Mouse (Mus musculus): ENCODE data around the gene Jkamp. TPM values are rescaled to one million over a fixed set of nuclear protein-coding genes. Genes with fewer than 3 reads are reported as not detected.

Jkamp gene
- total RNA-seq, 1 experiment from 2014 or later = 61.6 TPM

DNA sequence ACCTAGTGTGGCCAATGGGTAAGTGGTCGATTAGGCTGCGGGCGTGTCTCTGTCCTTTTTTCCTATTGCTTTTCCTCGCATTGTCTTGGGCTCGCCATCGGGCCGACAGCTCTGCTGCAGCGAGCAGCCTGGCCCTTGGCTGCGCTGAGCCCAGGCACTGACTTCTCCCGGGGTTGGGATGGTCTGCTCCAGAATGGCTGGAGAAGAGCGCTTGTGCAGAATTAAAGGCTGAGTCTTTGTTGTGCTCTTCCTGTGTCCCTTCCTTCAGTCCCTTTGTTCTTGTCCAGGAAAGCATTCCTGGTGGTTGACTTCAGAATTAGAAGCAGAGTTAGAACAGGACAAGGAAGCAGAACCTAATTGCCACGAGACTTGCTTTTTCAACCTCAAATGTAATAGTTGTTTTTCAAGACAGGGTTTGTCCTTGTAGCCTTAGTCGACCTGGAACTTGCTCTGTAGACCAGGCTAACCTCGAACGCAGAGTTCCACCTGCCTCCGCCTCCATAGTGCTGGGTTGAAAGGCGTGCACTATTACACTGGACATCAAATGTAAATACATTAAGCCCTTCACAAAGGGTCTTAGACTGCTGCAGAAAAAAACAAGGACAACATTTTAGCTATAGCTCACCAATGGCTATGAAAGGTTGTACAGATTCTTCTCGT, 907 bp downstream of the Jkamp start:
- peak; percentile 4 for DNase-seq

DNA sequence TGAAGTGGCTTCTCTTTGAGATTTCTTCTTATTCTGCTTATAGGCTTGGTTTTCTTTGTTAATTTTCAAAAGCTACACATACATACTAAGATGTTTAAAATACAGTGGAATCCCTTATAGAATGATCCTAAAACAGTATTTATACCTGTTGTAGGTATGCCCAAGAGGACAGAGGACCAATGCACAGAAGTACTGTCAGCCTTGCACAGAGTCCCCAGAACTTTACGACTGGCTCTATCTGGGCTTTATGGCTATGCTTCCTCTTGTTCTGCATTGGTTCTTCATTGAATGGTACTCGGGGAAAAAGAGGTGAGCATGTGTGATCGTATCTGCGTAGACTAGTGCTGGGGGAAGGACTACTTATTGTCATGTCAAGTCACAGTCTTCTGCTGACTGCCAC, 4.4 kb downstream of the Jkamp start:
- DNase-seq = no peak

DNA sequence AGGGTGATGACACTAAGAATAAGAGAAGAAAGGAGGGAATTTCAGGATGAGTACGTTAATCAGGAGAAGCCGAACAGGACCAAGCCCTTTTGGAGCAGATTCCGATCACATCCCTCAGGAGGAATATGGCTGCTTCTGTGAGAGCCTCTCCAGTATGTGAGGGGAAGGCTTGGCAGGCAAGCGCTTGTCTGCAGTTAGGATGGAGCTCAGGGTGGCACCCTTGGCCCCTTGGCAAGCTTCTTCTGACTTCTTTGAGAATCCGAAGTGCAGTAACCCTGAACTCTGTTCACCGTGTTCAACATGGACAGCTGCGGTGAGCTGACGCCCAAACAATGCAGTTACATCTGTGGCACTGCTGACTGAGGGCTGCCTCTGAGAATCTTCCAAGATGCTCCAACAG, 11.6 kb downstream of the Jkamp start:
- no peak for DNase-seq

DNA sequence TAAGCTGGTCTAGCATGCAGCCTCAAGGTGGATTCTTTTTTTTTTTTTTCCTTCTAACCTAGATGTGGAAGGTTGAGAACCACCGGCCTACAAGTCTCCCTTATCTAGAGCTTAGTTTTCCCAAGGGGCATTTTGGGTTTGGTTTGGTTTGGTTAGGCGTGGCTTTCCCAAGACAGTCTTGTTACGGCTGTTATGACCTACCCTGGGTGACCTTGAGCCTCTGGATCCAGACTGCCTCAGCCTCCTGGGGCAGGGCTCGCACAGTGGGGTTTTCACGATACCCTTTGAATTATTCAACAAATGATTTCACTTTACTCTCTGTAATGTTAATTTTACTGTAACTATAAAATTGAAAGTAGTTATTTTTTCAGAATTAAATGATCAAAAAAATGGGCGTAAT, 17.4 kb downstream of the Jkamp start:
- no peak for DNase-seq

DNA sequence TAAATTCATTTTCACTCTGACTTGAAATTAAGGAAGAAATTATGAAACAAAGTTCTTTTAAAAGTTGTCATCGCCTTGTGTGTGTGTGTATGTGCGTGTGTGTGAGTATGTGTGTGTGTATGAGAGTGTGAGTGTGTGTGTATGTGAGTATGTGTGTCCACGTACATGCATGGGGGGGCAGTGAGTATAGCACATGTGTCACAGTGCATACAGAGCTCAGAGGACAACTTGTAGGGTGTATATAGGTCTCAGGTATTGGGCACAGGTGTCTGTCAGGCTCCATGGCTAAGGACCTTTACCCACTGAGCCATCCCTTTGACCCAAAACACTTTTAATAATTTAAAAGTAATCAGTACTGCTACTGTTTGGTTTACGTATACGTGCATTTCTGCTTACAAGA, 18.6 kb downstream of the Jkamp start:
- DNase-seq = no peak

DNA sequence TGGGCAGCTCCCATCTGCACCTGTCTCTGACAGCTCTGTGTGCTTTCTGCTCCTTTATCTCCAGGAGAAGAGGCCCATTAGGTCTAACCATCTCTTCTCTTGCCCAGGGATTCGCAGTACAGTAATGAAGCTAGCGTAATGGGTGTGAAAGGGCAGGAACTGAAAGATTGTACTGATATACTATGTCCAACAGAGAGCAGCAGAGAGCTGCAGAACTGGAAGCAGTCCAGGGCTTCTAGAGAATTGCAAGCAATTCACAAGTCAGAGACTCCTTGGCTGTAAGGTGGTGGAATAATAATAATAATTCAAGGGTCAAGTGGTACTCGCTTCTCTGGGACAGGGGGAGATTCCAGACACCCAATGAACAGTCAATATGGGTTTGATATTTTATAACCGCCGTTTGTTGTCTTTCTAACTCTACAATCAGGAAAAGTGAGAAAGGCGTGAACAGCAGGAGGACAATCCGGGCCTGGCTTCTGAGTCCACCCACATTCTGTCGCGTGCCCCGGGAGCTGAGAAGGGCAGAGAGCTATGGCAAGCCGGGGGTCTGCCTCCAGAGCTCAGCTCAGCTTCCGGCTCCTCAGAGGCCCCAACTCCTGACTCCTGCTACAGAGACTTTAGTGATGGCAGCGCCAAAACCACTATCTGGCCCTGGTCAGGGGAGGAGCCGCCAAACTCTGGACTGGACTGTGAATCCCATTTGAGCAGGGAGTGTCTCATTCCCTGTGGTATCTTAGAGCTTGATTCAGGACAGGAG, 19.3 kb downstream of the Jkamp start:
- DNase-seq = peak; percentile 41

DNA sequence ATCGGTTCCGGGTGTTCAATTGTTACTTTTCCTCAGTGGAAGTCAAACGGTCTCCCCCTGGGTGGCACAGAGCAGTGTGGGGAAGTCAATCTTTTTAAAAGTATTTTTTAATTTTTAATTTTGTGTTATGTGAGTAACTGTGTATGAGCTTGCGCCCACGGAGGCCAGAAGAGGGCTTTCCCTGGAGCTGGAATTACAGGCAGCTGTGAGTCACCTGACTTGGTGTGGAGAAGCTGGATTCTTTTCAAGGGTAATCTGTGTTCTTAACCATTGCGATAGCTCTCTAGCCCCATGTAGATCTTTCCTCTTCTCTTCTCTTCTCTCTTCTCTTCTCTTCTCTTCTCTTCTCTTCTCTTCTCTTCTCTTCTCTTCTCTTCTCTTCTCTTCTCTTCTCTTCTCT, 29.7 kb downstream of the Jkamp start:
- no peak for DNase-seq

DNA sequence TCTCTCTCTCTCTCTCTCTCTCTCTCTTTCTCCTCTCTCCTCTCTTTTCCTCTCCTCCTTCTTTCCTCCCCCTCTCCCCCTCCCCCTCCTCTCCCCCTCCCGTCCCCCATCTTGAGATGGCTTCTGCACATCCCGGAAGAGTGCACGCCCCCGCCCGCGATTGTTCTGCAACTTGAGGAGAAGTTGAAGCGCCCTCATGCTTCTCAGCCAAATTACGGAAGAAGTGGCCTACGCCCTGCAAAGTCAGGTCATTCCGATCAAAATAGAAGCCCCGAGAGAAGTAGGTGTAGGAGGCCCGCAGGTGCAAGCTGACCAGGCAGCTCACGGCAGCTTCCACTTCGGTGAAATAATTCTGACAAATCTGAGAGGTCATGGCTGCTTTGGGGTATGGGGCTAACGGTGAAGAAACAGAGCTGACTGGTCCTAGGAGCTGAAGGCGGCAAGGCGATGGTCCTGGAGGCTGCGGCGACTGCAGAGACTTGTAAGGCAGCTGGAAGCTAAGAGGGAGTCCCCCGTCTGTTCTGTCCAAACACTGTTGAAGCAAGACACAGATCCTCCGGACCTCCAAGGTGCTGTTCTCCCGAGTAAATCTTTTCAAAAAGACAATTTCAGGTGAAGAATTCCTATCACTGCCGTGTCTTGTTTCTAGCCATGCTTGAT, 30.4 kb downstream of the Jkamp start:
- no peak for DNase-seq

DNA sequence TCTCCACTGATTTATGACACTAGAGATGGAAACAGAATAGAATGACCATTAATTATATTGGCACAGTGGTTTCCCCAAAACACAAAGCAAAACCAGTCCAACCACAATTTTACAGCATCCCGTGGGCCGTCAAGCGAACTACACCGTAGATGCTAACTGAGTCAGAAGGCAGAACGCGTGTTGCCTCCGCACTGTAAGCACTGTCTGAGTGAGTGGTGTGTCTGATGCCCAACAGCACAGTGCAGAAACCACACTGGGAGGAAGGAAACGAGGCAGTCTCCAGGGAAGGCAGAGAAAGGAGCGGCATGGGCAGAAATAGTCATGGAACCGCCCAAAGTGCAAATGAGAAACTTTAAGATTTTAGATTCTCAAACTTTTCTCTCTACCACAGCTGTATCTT, 43.8 kb downstream of the Jkamp start:
- no peak for DNase-seq

DNA sequence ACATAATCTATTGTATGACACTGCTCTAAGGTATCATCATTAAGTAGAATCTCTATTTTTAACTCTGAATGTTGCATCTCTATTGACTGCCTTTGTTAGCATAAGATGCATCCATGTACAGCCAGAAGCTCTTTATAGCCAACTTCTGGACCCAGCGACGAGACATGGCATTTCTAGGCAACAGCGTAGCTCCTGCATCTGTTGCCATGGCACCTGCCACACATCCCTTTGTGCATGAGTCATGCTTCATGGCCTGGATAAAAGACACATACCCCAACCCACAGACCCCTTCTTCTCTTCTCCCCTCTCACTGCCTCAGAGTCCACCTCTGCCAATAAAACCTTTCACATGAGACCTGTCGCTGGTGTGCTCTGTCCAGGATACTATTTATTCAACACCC, 65.4 kb downstream of the Jkamp start:
- DNase-seq = no peak

Small RNA genes lying within 50 kb of the gene (microRNA-seq; reads per million reads assigned to microRNA genes)
- 0 reads per million in 2 experiments for gene Gm24466

Other genes starting within 250 kb of the Jkamp start
- gene Gpr135, start 14.5 kb upstream of the Jkamp start, total RNA-seq (2021) = 2.5 and 3.0 TPM in 2 replicates
- 20.2 and 25.5 TPM in 2 replicates for gene L3hypdh, start 150 bp upstream of the Jkamp start, total RNA-seq (2021)
- not detected in 2 replicates for gene Ccdc175, start 99.4 kb downstream of the Jkamp start, total RNA-seq (2021)